Mouse (Mus musculus) lung, adult 18-20 months (tissue): ENCODE results near the gene Srsf1.

Source experiments
- DNase-seq, 2 experiments: peaks; one replicate each; pipeline ENCODE4 v3.0.0; 2022; ENCODE audit warnings: mixed read lengths in 2 of 2

Srsf1 gene

DNA sequence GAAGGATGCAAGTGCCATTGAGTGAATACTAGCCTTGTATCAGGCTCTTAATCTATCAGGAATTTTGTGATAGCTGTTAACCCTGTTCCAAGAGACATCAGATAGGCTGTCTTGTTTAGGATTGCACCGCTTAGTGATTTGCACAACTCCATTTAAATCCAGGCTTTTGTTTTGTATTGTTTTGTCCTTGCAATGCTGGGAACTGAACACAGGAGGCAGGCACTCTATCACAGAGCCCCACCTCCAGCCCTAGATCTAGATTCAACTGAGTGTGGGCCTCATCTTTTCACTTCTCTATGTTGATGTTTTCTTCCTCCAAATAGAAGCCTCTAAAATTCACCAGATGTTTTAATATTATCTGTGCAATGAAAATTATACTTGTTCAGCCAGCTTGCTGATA lies 28.5 kb downstream of the Srsf1 start:
- DNase-seq = no peak

DNA sequence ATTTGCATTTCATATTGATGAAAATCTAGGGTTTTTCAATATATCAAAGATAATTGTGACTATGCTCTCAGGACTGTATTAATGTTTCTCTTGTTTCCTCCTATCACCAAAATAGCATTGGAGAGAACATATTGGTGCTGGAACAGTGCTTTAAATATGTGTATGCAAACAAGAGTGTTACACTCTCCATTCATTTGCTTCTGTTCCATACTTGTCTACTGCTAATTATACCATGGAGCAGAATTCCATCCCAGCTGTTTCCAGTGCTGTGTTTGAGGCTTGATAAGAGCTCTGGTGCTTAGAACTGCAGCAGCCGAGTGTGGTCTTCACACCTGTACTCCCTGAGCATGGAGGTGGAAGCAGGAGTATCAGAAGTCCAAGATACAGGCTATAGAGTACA lies 29.2 kb downstream of the Srsf1 start:
- no peak for DNase-seq

DNA sequence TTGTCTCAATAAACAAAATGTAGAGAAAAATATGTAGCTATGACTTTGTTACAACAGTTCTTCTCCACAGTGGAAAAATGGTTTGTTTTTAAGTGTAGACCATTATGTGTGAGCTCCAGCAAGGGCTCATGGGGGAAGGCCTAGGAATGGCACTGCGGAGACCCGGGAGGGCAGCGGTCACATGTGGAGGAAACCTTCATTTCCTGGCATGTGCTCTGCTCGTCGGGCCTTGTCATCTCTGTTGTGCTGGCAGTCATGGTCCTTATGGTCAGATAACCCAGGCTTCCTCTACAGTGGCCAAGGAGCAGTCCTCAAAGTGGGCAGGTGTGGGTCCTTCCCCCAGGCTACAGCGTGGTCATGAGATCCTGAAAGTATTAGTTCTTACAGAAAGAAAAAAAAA lies 36.5 kb downstream of the Srsf1 start:
- no peak for DNase-seq

DNA sequence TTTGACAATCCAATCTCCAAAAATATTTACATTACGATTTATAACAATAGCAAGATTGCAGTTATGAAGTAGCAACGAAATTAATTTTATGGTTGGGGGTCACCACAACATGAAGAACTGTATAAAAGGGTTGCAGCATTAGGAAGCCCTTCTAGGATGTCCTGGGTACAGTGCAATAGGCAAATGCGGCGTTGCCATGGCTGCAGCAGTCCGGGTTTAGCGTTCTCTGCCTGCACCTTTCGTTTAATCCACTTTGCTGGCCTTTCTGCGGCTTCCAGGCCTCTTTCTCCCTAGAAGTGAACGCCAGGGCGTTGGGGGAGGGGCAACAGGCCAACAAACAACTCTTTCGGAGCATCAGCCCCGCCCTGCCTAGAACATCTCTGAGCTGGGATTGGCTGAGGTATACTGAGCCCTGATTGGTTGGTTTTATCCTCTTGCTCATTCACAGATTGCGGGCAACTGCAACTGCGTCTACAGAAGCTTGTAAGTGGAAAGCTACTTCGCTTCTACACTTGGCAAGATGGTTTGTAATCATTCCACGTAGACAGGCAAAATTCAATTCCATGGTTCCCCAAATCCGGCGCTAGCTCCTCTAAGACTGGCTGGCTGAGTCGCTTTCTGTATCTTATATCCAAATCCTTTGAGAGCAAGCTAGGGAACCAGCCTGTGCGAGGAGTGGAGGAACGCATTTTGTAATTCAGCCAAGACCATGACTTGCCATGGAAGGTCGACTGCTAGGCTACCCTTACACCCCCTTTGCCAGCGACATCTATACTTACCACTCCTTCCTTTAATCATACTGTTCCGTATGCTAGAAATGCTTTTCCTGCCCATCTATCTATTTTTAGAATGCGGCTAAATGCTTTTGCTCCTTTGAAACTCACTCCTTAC lies 39.8 kb downstream of the Srsf1 start:
- peak; percentile 87 to 90 for DNase-seq

DNA sequence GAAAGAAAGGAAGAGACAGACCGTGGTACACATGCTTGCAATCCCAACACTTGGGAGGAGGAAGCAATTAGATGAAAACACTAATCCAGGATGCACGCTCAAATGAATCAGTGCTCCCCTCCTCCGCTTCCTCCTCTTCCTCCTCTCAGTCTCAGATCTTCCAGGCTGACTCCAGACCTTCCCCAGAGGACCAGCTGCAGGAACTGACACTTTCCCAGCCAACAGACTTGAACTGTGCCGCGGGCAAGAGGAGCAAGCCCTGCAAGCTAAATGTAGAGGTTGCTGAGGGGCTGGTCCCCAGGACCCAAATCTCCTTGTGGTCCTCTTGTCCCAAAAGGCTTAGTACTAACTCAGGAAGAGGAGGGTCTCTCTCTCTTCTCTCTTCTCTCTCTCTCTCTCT lies 42.0 kb downstream of the Srsf1 start:
- DNase-seq = no peak

DNA sequence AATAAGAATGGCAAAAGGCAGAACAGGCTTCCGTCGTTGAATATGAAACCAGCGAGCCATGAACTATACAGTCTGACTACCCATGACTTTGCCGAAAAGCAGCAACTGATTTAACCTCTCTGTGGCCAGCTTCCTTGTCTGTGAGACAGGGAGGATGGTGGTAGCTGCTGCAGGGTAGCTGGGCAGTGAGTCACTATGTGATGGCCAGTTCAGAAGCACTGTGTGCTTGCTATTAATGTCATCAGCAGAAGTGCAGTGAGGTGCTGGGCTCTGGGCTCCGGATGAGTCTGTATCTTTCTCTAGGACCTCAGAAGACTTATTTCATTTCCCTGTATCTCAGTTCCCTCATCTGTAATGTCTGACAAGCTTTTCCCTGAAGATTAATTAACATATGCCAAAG lies 43.1 kb downstream of the Srsf1 start:
- DNase-seq = no peak

DNA sequence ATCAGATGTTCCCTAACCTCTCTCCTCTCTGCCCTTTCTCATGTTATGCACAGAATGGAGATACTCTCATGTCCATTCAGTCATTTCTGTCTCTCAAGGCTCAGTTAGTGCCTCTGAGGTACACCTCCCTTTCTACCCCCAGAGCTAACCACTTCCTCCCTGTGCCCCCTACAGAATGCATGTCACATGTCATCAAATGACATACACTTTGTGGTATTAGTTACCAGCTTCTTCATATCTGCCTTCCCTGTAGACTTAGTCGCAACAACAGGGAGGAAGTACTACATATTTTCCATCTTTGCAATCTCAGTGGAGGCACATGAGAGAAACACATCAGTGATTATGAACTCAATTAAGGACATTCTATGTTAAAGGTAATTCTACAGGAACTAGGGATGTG lies 44.8 kb downstream of the Srsf1 start:
- no peak for DNase-seq

DNA sequence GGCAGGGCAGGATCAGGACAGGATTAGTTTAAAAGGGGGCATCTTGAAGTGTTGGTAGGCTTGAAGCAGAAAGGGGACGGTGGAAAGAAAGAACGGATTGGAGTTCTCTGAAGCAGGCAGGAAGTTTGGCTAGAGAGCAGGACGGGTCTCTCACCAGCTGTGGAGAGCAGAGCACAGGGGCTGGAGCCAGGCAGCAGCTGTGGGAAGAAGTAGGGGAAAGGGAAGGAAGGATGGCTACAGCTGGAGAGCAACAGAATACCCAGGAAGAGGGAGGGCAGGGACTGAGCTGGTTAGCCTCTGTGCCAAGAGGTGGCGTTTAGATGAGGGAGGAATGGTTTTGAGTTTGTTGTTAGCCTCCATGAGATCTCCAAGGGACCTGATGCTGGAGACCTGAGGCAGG lies 50.0 kb downstream of the Srsf1 start:
- DNase-seq = peak in 1 of 2 experiments; percentile 42

DNA sequence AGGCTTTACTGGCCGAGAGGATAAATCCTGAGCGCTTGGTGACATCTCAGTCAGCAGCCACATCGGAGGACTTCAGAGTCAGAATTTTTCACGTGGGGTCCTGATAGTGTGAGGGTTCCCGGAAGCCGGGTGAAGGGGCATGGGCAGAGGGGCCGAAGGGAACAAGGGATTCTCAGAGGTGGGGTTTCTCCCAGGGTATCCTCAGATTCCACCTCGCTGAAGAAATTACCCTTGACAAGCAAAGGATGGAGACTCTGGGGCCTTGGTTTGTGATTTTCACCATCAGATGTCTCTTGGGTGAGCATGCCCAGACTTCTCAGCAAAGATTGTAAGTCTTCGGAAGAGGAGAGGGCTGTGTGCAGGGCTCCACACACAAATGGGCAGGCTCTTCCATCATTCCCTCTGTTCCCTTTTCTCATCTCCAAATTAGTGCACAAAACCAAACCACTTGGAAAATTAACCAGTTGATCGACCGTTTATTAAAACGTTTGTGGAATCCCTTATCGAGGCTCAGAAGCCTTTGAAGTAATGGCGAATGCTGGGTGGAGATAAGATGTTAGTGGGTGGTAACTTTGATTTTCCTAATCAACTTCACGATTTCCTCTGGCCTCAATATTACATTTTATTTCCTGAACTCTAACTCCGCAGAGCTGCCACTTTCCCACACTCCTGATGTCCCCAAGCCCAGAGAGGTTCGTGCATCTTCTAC lies 51.0 kb downstream of the Srsf1 start, which contains the start of gene Cuedc1:
Cuedc1 (plus strand) TSS at position 38 of the 709 bp plus-strand sequence.
- no peak for DNase-seq

DNA sequence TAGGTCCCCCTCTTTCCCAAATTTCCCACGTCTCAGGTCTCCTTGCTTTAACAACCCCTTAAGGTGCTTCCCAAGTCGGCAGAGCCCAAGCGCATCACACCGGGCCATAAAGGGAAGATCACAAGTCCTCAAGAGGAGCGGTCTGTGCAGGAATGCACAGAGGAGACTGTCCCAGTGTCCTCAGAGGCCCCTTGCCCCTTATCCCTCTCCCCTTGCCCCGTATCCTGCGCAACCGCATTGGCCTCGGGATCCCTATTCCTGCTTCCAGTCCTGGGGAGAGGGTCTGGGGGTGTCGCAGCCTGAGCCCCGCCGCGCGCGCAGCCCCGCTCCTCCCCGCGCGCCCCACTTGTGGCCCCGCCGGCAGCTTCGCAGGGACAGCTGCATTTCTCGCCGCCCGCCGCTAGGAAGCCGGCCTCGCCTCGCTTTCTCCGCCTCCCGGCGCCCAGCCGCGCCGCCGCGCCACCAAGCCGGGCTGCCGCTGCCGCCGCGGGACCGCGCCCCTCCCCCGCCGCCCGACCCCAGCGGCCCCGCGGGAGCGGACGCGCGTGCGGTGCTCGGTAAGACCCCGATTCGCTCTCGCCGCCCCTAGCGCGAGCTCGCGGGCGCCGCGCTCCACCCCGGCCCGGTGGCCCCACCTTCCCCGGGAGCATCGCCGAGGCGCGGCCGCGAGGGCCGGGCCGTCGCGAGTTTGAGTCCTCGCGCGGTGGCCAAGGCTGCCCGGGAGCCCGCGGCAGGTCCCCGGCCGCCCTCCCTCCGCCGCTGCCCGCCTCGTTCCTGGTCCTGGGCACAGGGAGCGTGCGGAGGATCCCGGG lies 51.8 kb downstream of the Srsf1 start:
- DNase-seq = peak; percentile 76 to 83

DNA sequence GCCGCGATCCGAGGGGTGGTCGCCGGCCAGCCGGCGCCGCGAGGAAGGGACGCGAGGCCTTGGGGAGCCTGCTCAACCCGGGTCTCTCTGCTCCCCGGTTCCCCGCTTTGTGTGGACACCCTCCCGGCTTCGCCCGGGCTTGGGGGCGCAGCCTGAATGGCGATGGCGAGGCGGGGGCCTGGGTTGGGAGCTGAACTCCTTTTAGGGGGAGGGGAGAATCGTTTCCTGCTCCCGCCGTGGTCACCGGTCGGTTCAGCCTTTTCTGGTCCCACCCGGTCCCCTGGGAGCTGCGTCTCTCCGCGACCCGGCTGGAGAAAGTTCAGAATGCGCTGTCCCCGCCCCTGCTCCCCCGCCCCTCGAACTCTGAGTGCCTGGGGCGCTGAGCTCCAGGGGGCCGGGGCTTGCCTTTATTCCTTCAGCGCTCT lies 52.4 kb downstream of the Srsf1 start:
- peak; percentile 60 to 76 for DNase-seq

DNA sequence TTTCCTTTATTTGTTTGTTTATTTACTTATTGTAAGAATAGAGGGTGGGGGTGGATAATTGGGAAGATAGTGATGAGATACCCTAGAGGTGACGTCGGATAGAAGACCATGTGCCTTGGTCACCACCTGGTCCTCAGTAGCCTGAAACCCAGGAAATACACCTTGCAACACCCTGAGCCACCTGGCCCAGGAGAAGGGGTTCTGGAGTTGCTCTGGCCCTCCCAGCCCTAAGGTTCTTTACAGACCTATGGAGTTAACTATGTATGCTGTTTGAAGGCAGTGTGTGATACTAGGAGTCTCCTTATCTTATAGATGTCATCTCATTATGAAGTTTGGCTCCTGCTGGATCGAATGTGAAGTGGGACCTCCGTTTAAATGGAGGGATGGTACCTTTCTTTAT lies 53.0 kb downstream of the Srsf1 start:
- no peak for DNase-seq
